Mouse (Mus musculus): ENCODE results near the gene Syndig1l.

Syndig1l gene

GRCm38 (mm10) chr12:84671646-84672045 is 27.0 kb downstream of the Syndig1l start:
- DNase-seq, result no peak

DNA sequence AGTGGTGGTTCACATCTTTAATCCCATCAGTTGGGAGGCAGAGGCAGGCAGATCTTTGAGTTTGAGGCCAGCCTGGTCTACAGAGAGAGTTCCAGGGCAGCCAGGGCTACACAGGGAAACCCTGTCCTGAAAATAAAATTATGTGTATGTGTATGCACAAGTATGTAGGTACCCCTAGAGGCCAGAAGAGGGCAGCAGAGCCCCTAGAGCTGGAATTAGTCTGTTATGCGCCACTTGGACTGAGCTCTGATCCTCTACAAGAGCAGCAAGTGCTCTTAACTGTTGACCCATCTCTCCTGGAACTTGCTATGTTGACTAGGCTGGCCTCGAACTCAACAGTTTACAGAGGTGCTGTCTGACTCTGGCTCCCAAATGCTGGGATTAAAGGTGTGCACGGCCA is 28.1 kb downstream of the Syndig1l start:
- DNase-seq, result no peak

- DNase-seq, result peak; percentile 65
These were observed 44.7 kb downstream of the Syndig1l start for GRCm38 (mm10) chr12:84653912-84654311.

- no peak for DNase-seq
These were observed 48.4 kb downstream of the Syndig1l start for GRCm38 (mm10) chr12:84650234-84650633.

DNA sequence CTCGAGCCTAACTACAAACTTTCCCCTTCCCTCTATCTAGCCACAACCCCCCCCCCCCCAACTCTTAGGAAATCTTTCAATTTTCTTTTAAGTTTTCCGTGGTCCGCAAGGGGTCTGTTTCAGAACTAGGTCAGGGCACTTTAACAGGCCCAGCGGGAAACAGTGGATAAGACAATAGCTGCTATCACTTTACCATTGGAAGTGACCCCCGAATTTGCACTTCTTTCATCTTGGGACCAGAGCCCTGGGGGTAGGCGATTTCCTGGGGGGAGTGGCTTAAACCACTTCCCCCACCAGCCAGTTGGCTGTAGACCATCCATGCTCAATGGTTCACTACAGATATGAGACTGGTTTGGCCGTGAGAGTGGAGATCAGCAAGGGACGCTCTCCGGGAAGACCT is 58.0 kb downstream of the Syndig1l start, which contains the start of gene Vrtn:
Vrtn (plus strand) TSS at position 366 of the 400 bp plus-strand sequence.
- DNase-seq, result no peak

GRCm38 (mm10) chr12:84640253-84640652 is 58.4 kb downstream of the Syndig1l start:
- DNase-seq, result no peak

DNA sequence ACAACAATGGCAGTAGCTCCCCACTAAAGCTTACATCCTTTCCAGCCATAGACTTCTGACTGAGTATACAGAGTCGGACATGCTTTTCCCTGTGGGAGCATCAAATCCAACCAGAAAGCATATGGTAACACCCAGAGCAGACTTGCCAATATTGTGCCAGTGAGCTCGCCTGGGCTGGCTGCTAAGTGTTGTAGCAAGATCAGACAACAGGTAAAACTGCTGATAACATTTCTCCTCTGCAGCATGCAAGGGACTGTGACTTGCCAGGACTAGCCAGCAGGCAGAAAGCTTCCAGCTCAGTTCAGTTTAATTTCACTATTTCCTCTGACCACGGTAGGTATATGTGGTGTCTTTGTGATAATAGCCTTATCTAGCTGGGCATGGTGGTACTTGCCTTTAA is 66.8 kb downstream of the Syndig1l start:
- DNase-seq, result no peak

Data from kidney, adult 18-20 months (tissue).